Mouse (Mus musculus) spleen, postnatal 4 days (tissue): ENCODE measurements around the gene Klrb1f.
"Not testable (repeated sequence)": the region's sequence is repeated elsewhere in the genome, so short reads cannot be mapped to it uniquely, and the experiment has no call there.

ENCODE experiments used
- DNase-seq, 2 experiments: peaks; one replicate each; pipeline ENCODE4 v3.0.0; 2022; ENCODE audit warnings: low spot score in 2 of 2

The Klrb1f gene

GRCm38 (mm10) chr6:129045601-129046000 lies at the start of gene Klrb1f:
Klrb1f (plus strand) TSS chr6:129045901.
- no peak for DNase-seq

GRCm38 (mm10) chr6:128996054-128996767 lies 49.5 kb upstream of the Klrb1f start:
- DNase-seq = no peak

GRCm38 (mm10) chr6:128996768-128997442 lies 48.8 kb upstream of the Klrb1f start:
- no peak for DNase-seq

GRCm38 (mm10) chr6:129001392-129001791 lies 44.3 kb upstream of the Klrb1f start:
- DNase-seq = no peak

- no peak for DNase-seq
These were observed 37.1 kb upstream of the Klrb1f start for GRCm38 (mm10) chr6:129008552-129008951.

- not testable (repeated sequence) for DNase-seq
These were observed 35.7 kb upstream of the Klrb1f start for GRCm38 (mm10) chr6:129009846-129010504.

GRCm38 (mm10) chr6:129010505-129010873 lies 35.2 kb upstream of the Klrb1f start:
- no peak for DNase-seq

GRCm38 (mm10) chr6:129012012-129012411 lies 33.7 kb upstream of the Klrb1f start:
- DNase-seq = not testable (repeated sequence)

- no peak for DNase-seq
These were observed 32.7 kb upstream of the Klrb1f start for GRCm38 (mm10) chr6:129012966-129013365.

- no peak for DNase-seq
These were observed 31.9 kb upstream of the Klrb1f start for GRCm38 (mm10) chr6:129013762-129014276.

GRCm38 (mm10) chr6:129014399-129014798 lies 31.3 kb upstream of the Klrb1f start:
- no peak for DNase-seq

GRCm38 (mm10) chr6:129027451-129028248 lies 18.1 kb upstream of the Klrb1f start:
- no peak for DNase-seq

- DNase-seq = no peak
These were observed 15.4 kb upstream of the Klrb1f start for GRCm38 (mm10) chr6:129030175-129030824.

GRCm38 (mm10) chr6:129030964-129031363 lies 14.7 kb upstream of the Klrb1f start:
- DNase-seq = no peak

- no peak for DNase-seq
These were observed 12.3 kb upstream of the Klrb1f start for GRCm38 (mm10) chr6:129033397-129033796.

GRCm38 (mm10) chr6:129035017-129035416 lies 10.7 kb upstream of the Klrb1f start:
- no peak for DNase-seq

GRCm38 (mm10) chr6:129036326-129036725 lies 9.4 kb upstream of the Klrb1f start:
- DNase-seq = no peak

- peak in 1 of 2 experiments; percentile 23 for DNase-seq
These were observed 8.7 kb upstream of the Klrb1f start for GRCm38 (mm10) chr6:129036890-129037463.

- no peak for DNase-seq
These were observed 4.2 kb upstream of the Klrb1f start for GRCm38 (mm10) chr6:129041470-129041869.

- no peak for DNase-seq
These were observed 3.2 kb upstream of the Klrb1f start for GRCm38 (mm10) chr6:129042470-129042869.

- no peak for DNase-seq
These were observed 2.7 kb downstream of the Klrb1f start for GRCm38 (mm10) chr6:129048381-129048780.
